In the genomic region with DNA sequence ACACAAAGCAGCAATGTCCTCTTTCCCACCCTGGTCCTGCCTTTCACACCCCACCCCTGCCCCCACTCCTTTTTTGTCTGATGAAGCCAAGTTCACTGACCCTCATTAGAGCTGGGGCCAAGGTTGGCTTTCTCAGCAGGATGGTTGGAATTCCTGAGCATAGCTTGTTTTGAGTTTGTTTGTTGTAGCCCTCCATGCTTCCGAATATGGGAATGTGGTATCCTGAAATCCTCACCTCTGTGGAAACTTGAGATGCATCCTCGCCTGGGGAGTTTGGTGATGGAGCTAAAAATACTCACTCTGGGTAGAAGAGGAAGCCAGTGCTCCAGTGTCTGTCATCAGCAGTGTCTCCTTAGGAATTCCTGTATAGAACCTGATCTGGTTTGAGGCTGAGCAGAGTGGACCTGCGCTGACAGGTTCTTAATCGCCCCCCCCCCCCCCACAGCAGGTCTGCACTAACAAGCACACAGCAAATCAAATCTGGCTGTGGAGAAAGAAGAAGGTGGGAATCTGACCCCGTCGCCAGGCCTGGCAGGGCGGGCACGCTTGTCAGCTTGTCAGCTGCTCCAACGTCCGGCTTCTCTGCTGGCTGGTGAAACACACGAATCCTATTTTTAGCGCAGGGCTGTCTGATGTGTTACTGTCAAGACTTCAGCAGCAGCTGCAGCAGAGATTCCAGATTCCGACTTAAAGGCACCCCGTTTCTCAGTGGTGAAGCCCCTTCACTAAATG, we compare ENCODE assay signal across 8 mouse cellular contexts. TPM values are rescaled to one million over a fixed set of nuclear protein-coding genes. Genes with fewer than 3 reads are reported as not detected.
DNase-seq lines count a peak whose midpoint lies in the region; ATAC-seq and TF ChIP-seq lines count a peak whose summit lies in the region.

No protein-coding gene starts in this region.

- peaks cover 41% of the 10 kb centered on the region for H3K4me1 ChIP-seq in embryonic facial prominence, embryonic 15.5 days
- H3K4me1 ChIP-seq in heart, embryonic 15.5 days (replicated peaks), result peaks cover 90% of the 10 kb centered on the region
- H3K4me1 ChIP-seq in kidney, postnatal 0 days (replicated peaks; ENCODE audit: insufficient read depth, low read length), result peaks cover 21% of the 10 kb centered on the region

- ATAC-seq in embryonic facial prominence, embryonic 15.5 days (ENCODE audit: insufficient number of reproducible peaks, low FRiP score, low TSS enrichment, low read depth), result peak; percentile 52
- ATAC-seq in heart, embryonic 15.5 days (replicated peaks; ENCODE audit: insufficient number of reproducible peaks, insufficient read depth, low FRiP score, low read depth), result peak; percentile 78
- peak; percentile 73 for ATAC-seq in kidney, postnatal 0 days (replicated peaks; ENCODE audit: low FRiP score, low read depth)
- no peak for ATAC-seq in megakaryocyte-erythroid progenitor cell, adult 5-6 weeks (replicated peaks; ENCODE audit: low FRiP score, low TSS enrichment, poor library complexity, severe bottlenecking)

- no peaks in the 10 kb centered on the region for H3K27me3 ChIP-seq in embryonic facial prominence, embryonic 15.5 days
- no peaks in the 10 kb centered on the region for H3K27me3 ChIP-seq in heart, embryonic 15.5 days
- no peaks in the 10 kb centered on the region for H3K27me3 ChIP-seq in kidney, postnatal 0 days (ENCODE audit: insufficient read depth, low read length)

- H3K4me3 ChIP-seq in embryonic facial prominence, embryonic 15.5 days (replicated peaks), result no peak overlapping the region
- no peak overlapping the region for H3K4me3 ChIP-seq in heart, embryonic 15.5 days
- H3K4me3 ChIP-seq in kidney, postnatal 0 days (replicated peaks; ENCODE audit: low read depth, low read length), result no peak overlapping the region

- H3K9ac ChIP-seq in embryonic facial prominence, embryonic 15.5 days, result no peak overlapping the region
- H3K9ac ChIP-seq in heart, embryonic 15.5 days, result no peak overlapping the region
- 0 out of 2 replicates have a peak overlapping the region, but pooled peaks have one; percentile 2 for H3K9ac ChIP-seq in kidney, postnatal 0 days (ENCODE audit: low read depth, low read length)

- no peak for TF ChIP-seq CTCF in kidney, postnatal 0 days (IDR thresholded peaks at IDR 0.05; ENCODE audit: low read depth)

- no peaks in the 10 kb centered on the region for H3K9me3 ChIP-seq in embryonic facial prominence, embryonic 15.5 days (replicated peaks)
- H3K9me3 ChIP-seq in heart, embryonic 15.5 days (replicated peaks), result no peaks in the 10 kb centered on the region
- no peaks in the 10 kb centered on the region for H3K9me3 ChIP-seq in kidney, postnatal 0 days (replicated peaks; ENCODE audit: low read length)

- peak overlapping the region; percentile 81 for H3K27ac ChIP-seq in embryonic facial prominence, embryonic 15.5 days (replicated peaks)
- H3K27ac ChIP-seq in heart, embryonic 15.5 days, result peak overlapping the region; percentile 94
- peak overlapping the region; percentile 75 for H3K27ac ChIP-seq in kidney, postnatal 0 days

- H3K36me3 ChIP-seq in embryonic facial prominence, embryonic 15.5 days, result peaks cover 15% of the 10 kb centered on the region
- peaks cover 4% of the 10 kb centered on the region; the same call in 1 of the 2 replicates for H3K36me3 ChIP-seq in heart, embryonic 15.5 days
- peaks cover 32% of the 10 kb centered on the region; the same call in 1 of the 2 replicates for H3K36me3 ChIP-seq in kidney, postnatal 0 days (ENCODE audit: insufficient read depth, low read length)

- DNase-seq in right cerebral cortex, postnatal 14 days, result peak; percentile 39
- no peak for DNase-seq in right cerebral cortex, adult 18-20 months
- peak; percentile 89 for DNase-seq in kidney, postnatal 0 days (ENCODE audit: low spot score)
- DNase-seq in mesoderm, embryonic 11.5 days (ENCODE audit: low read depth, low spot score), result peak; percentile 81
- peak; percentile 50 for DNase-seq in thymus, postnatal 25 days

- WGBS in embryonic facial prominence, embryonic 15.5 days, result 9% methylated on average over 14 of the region's 14 CpGs
- WGBS in heart, embryonic 15.5 days, result 6% methylated on average over 14 of the region's 14 CpGs
- 17% methylated on average over 14 of the region's 14 CpGs for WGBS in kidney, postnatal 0 days

- peak overlapping the region; percentile 17; the same call in 1 of the 2 replicates for H3K4me2 ChIP-seq in embryonic facial prominence, embryonic 15.5 days (replicated peaks)
- H3K4me2 ChIP-seq in heart, embryonic 15.5 days, result peak overlapping the region; percentile 46
- H3K4me2 ChIP-seq in kidney, postnatal 0 days (ENCODE audit: low read length), result 0 out of 2 replicates have a peak overlapping the region, but pooled peaks have one; percentile 4

RNA-seq across cellular contexts. Expression of a gene that starts 53.4 kb away (rescaled TPM):
- polyA plus RNA-seq in embryonic facial prominence, embryonic 15.5 days (2015; fragmentation: Nextera tagmentation; extraction: Ambion mirVana), result 42.3 and 49.6 TPM in 2 replicates
- 46.2 TPM in 2 replicates for polyA plus RNA-seq in heart, embryonic 15.5 days (2015; fragmentation: Nextera tagmentation; extraction: Ambion mirVana)
- polyA plus RNA-seq in kidney, postnatal 0 days (2015; fragmentation: Nextera tagmentation; extraction: Ambion mirVana), result 39.2 and 39.5 TPM in 2 replicates
- total RNA-seq in megakaryocyte-erythroid progenitor cell, adult 5-6 weeks (2014; fragmentation: Nextera tagmentation), result 21.0 and 68.0 TPM in 2 replicates
- 42.3 and 48.3 TPM in 2 replicates for total RNA-seq in megakaryocyte-erythroid progenitor cell, adult 5-6 weeks (2017)
